Mouse (Mus musculus) testis, adult 2 months (tissue): ENCODE measurements around the gene Igll1. TPM values are rescaled to one million over a fixed set of nuclear protein-coding genes. Genes with fewer than 3 reads are reported as not detected.

ENCODE experiments used
- H3K27ac ChIP-seq: fragments of 200-500 bp; 2 replicates; pipeline ENCODE4 v1.5.1; 2012; ENCODE audit warnings: low read depth, low read length; ENCODE audit not compliant: control insufficient read depth, insufficient read depth
- H3K27me3 ChIP-seq: fragments of 200-500 bp; 2 replicates; pipeline ENCODE4 v1.6.1; 2012; ENCODE audit warnings: mild to moderate bottlenecking, low read length, moderate library complexity; ENCODE audit not compliant: control insufficient read depth, insufficient read depth
- H3K36me3 ChIP-seq: fragments of 200-500 bp; 2 replicates; pipeline ENCODE4 v1.6.1; 2012; ENCODE audit warnings: mild to moderate bottlenecking, low read length; ENCODE audit not compliant: control insufficient read depth, insufficient read depth
- H3K4me1 ChIP-seq: fragments of 200-500 bp; 2 replicates; pipeline ENCODE4 v1.6.1; 2012; ENCODE audit warnings: low read length; ENCODE audit not compliant: control insufficient read depth, insufficient read depth
- H3K4me3 ChIP-seq: fragments of 200-500 bp; 2 replicates; pipeline ENCODE4 v1.5.1; 2012; ENCODE audit warnings: low read depth, mild to moderate bottlenecking, low read length, moderate library complexity, mixed read lengths; ENCODE audit not compliant: control insufficient read depth
- CTCF ChIP-seq: fragments of 200-500 bp; IDR thresholded peaks from 2 replicates; pipeline ENCODE4 v1.5.1; 2012; ENCODE audit warnings: low read depth, mild to moderate bottlenecking, inconsistent platforms, low read length, moderate library complexity; ENCODE audit not compliant: control insufficient read depth, insufficient read depth, insufficient replicate concordance
- POLR2A ChIP-seq: fragments of 200-500 bp; IDR thresholded peaks from 2 replicates; pipeline ENCODE4 v1.6.1; 2012; ENCODE audit warnings: low read depth, mild to moderate bottlenecking, inconsistent platforms, low read length, moderate library complexity; ENCODE audit not compliant: control insufficient read depth
- polyA plus RNA-seq: library from polyadenylated mRNA; depleted of rRNA; stranded (reverse); fragments of >200 nt; gene quantifications from 2 replicates; pipeline ENCODE4 v1.2.3, GENCODE M21; 2012

The Igll1 gene
- polyA plus RNA-seq, 1 experiment: not detected

DNA sequence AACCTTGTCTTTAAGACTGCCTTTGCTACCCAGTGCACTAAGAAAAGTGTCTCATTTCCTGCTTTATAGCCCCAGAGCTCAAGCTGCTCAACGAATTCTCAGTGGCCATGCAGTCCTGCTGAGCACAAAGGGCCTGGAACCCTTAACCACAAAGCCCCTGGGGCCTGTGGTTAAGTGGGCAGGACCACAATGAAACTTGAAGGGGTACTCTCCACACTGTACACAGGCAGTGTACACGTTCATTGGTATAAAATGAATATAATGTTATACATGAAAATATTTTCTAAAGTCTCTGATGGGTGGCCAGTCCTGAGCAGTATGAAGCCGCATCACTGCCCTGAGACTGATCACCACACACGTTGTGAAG, 32.2 kb upstream of the Igll1 start:
- no peak for TF ChIP-seq POLR2A
- no peak for TF ChIP-seq CTCF
- H3K4me1 ChIP-seq: peaks cover 2% of the 10 kb centered on the region; the same call in 1 of the 2 replicates
- no peaks in the 10 kb centered on the region for H3K27me3 ChIP-seq
- H3K4me3 ChIP-seq: peak overlapping the region; percentile 61
- no peak overlapping the region for H3K27ac ChIP-seq
- no peaks in the 10 kb centered on the region; the same call in 1 of the 2 replicates for H3K36me3 ChIP-seq

DNA sequence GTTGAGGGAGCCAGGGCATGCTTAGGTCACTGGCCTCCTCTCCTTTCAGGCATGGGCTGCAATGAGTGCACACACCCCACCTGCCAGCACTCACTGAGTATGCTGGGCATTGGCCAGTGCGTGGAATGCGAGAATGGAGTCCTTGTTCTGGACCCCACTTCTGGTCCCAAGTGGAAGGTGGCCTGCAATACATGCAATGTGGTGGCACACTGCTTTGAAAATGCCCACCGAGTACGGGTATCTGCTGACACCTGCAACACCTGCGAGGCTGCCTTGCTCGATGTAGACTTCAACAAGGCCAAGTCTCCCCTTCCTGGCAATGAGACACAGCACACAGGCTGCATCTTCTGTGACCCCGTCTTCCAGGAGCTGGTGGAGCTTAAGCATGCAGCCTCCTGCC, 28.6 kb upstream of the Igll1 start:
- H3K27me3 ChIP-seq: no peaks in the 10 kb centered on the region
- H3K4me1 ChIP-seq: peaks cover 2% of the 10 kb centered on the region; the same call in 1 of the 2 replicates
- H3K36me3 ChIP-seq: peaks cover 2% of the 10 kb centered on the region
- TF ChIP-seq POLR2A (no peak), CTCF (no peak)
- H3K27ac ChIP-seq: no peak overlapping the region
- no peak overlapping the region for H3K4me3 ChIP-seq

- TF ChIP-seq CTCF (no peak), POLR2A (no peak)
These were observed 24.6 kb upstream of the Igll1 start for GRCm38 (mm10) chr16:16888341-16888740.

DNA sequence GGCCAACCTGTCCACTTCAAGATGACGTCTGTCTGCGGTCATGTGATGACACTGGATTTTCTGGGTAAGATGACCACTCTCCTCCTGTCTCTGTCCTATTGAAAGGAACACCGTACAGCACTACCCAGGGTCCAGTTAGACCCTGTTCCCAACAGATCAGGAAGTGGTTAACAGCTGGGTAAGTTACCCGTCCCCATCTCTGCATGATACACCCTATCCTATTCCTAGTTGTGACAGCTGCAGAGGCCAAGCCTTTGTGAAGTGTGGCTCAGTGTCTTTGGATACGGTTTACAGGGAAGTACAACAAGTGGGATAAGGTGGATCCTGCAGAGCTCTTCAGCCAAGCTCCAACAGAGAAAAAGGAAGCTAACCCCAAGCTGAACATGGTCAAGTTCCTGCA, 15.2 kb upstream of the Igll1 start:
- Histone ChIP-seq H3K4me3 (no peak overlapping the region), H3K27ac (no peak overlapping the region), H3K27me3 (no peaks in the 10 kb centered on the region), H3K36me3 (peaks cover 1% of the 10 kb centered on the region), H3K4me1 (no peaks in the 10 kb centered on the region)
- TF ChIP-seq POLR2A (no peak), CTCF (no peak)

More at GRCm38 (mm10) chr16:16888341-16888740, 24.6 kb upstream of the Igll1 start:
- H3K4me1 ChIP-seq: no peaks in the 10 kb centered on the region; the same call in 1 of the 2 replicates
- no peaks in the 10 kb centered on the region for H3K27me3 ChIP-seq
- peaks cover 3% of the 10 kb centered on the region for H3K36me3 ChIP-seq
- H3K27ac ChIP-seq: no peak overlapping the region
- H3K4me3 ChIP-seq: no peak overlapping the region

DNA sequence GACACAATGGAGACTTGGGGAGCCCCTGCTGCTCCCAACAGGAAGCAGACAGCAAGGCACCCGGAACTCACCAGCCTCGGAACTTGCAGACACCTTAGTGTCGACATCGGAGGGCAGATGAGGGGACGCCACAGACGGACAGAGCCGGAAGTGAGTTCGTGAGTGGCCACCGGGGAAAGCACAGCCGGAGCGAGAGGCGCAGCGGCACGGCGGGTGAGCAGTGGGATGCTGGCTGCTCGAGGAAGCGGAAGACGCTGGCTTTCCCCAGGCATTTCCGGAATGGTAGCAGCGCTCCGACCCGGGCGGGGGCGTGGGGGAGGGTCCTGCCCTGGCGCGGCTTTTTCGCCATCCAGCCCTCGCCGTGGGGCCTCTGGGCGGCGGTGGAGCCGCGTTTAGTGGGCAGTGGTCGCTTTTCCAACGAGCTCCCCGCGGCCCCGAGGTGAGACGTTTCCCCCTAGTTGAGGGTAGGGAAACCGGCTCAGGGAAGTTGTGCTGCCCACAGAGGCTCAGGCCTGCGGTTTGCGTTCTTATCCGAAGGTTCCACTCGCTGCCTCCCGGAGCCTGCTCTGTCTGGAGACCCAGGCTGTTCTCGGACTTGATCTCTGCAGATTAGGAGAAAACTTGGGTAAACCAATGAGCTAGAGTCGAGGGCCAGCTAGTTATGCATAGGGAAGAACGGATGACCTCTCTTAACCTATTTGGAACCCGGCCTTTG, 7.0 kb upstream of the Igll1 start, which contains the start of the genes Top3b and Vpreb1:
TSS of gene Top3b (plus strand) at position 120 of the 715 bp plus-strand sequence.
TSS of gene Vpreb1 (minus strand) at position 227 of the 715 bp plus-strand sequence.
- no peaks in the 10 kb centered on the region for H3K27me3 ChIP-seq
- peak within 1 kb of the TSS; percentile 85 for H3K27ac ChIP-seq
- TF ChIP-seq POLR2A: peak; percentile 92
- peak; percentile 21; the same call in 1 of the 2 replicates for TF ChIP-seq CTCF
- H3K4me3 ChIP-seq: peak within 1 kb of the TSS; percentile 94
- H3K36me3 ChIP-seq: no peaks in the 10 kb centered on the region
- peaks cover 3% of the 10 kb centered on the region for H3K4me1 ChIP-seq

DNA sequence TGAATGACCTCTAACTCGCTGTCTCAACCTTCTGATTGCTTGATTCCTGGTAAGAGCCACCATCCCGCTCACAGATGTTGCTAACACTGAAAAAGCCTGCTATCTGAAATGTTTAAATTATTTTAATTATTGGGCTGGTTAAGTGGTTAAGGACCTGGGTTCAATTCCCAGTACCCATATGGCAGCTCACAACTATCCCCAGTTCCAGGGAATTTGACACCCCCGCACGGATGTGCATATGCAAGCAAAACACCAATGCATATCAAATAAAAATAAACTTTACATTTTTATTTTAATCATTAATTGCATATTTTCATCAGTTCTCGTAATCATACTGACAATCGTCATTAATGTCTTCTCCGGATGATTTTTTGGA, 6.4 kb upstream of the Igll1 start:
- Histone ChIP-seq H3K4me1 (peaks cover 3% of the 10 kb centered on the region), H3K27me3 (no peaks in the 10 kb centered on the region), H3K36me3 (no peaks in the 10 kb centered on the region), H3K27ac (no peak overlapping the region), H3K4me3 (peak overlapping the region; percentile 94)
- TF ChIP-seq CTCF (no peak), POLR2A (no peak)

DNA sequence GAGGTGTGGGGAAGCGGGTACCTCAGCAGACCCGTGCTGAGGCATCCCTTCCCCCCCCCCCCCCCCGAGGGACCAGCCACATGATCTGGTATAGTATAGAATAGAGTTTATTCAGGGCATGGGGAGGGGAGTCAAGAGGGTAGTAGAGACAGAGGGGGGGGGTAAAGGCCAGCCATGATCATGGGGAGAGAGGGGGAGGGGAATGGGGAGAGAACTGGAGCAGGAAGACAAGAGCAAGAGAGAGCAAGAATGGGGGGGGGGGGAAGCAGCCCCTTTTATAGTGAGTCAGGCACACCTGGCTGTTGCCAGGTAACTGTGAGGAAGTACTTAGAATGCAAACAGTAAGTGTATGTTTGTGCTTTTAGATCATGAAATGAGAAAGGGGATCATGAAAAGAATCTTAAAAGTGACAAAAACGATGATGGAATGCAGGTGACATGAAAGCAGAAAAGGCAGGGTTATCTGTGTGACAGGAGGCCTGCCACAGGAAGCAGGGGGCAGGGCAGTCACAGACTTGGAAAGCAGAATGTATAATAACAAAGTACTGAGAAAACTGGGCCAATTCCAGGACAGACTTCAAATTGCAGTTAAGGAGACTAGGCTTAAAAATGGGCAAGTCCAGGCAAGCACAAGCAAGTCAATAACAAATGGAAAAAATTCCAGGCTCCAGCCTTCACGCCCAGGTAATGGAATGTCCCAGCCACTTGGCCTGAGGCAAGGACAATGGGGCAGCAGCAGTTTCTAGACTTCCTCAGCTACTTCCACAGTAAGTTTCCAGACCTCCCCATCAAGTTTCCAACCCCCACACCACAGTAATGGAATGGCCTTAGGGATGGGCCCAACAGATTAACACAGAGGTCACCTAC, 2.1 kb upstream of the Igll1 start:
- no peak overlapping the region for H3K4me3 ChIP-seq
- no peaks in the 10 kb centered on the region; the same call in 1 of the 2 replicates for H3K4me1 ChIP-seq
- H3K36me3 ChIP-seq: no peaks in the 10 kb centered on the region
- no peaks in the 10 kb centered on the region for H3K27me3 ChIP-seq
- no peak overlapping the region for H3K27ac ChIP-seq
- TF ChIP-seq CTCF (no peak), POLR2A (no peak)
